Mouse (Mus musculus) retina, postnatal 7 days (tissue): ENCODE results near the gene Nat8f7.
"Not testable (repeated sequence)": the region's sequence is repeated elsewhere in the genome, so short reads cannot be mapped to it uniquely, and the experiment has no call there.

Experiments
- DNase-seq: peaks from one replicate; pipeline ENCODE4 v3.0.0-alpha.2; 2012; ENCODE audit warnings: low read depth, low spot score

Nat8f7 gene

DNA sequence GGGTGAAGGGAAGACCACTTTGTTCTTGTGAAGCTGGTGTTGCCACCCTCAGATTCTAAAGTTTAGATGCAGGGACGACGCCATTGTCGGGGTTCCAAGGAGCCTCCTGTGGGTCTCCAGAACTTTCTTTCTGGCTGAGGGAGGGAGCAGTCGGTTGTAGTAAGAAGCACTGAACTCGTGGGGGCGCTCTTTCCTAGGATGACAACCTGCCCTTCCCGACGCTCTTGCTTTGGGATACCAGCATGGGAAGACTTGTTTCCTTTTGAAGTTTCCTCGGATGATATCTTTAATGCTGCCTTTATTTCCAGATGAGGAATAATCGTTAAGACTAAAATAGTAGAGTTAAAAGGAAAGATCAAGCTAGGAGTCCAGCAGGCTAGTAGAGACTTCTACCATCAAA is at the start of gene Nat8f7:
Gene Nat8f7 (minus strand): TSS at position 101 of the 400 bp plus-strand sequence.
- not testable (repeated sequence) for DNase-seq

DNA sequence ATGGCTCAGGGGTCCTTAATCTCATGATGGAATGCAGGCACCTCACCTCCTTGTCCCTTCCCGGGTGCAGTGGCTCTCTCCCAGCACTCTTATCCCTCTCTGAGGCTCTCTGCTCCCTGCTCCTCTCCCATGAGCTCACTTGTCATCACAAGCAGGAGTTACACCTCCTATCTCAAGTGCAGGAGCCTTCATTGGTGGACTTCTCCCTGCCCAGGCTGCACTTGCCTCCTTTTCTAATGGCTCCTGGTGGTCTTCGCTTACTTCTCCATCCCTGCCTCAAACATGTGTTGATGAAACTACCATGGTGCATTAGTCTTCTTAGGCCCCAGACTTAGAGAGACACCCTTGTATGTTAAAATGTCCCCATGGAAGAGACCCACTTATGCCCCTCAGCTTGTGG is 49.7 kb upstream of the Nat8f7 start:
- not testable (repeated sequence) for DNase-seq

DNA sequence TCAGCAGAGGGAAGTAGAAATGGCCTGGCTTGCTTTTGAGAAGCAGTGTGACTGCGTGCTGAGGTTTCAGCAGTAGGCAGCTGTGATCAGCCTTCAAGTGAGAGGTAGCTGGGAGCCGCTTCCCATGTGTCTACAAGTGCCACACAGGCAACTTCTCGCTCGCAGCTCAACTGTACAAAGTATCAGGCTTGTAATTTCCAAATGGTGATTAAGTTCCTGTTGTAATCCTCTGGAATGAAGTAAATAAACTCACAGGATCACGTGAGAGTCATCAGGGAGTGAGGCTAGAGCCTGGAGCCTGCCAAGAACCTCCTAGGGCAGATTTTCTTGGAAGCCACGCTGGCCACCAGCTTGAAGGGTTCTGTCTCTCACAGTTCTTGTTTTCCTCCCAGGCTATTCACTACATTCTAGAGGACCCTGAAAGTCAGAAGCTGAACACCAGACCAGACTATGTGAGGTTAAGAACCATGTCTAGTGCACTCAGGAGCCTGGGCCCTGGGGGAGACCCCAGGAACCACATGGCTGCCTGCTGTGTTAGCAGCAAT is 42.8 kb upstream of the Nat8f7 start:
- DNase-seq = not testable (repeated sequence)

DNA sequence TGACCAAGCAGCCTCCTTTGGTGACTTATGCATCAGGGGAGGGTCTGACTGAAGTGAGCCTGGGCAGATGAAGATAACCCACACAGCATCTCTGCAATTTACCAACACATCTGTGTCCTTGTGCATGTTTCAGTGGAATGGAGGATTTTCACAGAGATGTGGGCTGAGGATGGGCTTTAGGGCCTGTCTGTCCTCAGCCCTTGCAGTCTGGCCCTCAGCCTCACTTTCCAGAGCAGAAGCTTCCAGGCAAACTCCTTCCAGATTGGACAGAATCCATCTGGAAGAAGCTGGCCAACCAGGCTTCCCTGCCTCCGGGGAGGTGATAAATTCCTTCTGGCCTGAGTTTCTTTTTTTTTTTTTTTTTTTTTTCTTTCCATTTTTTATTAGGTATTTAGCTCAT is 3.4 kb downstream of the Nat8f7 start:
- DNase-seq = not testable (repeated sequence)

DNA sequence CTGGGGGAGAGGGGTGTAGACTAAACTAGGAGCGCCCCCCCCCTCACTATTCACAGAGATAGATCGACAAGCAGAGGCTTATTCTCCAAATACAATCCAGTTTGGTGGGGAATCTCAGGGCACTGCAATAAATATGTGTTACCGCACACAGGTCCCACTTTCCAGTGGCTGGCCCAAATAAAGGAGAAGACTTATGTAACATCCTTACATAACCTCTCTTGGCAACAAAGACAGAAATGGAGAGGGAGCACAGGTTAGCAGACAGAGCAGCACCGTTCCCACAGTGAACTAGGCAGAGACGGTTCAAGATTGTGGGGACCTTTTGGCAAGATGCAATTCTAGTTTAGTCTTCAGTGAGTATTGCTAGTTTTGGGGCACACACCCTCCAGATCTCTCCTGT is 3.8 kb downstream of the Nat8f7 start:
- DNase-seq = not testable (repeated sequence)

DNA sequence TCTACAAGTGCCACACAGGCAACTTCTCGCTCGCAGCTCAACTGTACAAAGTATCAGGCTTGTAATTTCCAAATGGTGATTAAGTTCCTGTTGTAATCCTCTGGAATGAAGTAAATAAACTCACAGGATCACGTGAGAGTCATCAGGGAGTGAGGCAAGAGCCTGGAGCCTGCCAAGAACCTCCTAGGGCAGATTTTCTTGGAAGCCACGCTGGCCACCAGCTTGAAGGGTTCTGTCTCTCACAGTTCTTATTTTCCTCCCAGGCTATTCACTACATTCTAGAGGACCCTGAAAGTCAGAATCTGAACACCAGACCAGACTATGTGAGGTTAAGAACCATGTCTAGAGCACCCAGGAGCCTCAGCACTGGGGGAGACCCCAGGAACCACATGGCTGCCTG is 11.1 kb downstream of the Nat8f7 start:
- DNase-seq = not testable (repeated sequence)
